Mouse (Mus musculus): Measurements from ENCODE around the gene Arsa. TPM values are rescaled to one million over a fixed set of nuclear protein-coding genes. Genes with fewer than 3 reads are reported as not detected.

The Arsa gene
- 20.7 and 22.3 TPM in 2 replicates for polyA plus RNA-seq (2014; fragmentation: Nextera tagmentation; extraction: Ambion mirVana)

DNA sequence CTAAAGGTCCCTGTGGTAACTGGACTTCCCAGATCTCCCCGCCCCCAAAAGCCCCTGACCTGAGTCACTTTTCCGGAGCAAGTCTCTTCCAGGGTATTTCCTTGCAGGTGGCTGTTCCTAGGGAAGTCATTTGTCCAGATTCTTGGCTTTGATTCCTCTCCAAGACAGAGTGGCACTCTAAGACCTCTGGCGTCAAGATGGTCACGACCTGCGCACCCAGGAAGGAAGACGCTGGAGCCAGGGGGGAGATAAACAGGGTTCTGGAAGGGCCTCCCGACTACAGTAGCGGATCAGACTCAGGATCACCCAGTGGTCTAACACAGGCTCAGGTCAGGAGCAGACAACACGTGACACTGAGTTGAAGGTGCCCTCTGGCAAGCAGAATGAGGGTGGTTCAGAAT, at the start of gene Arsa:
Gene Arsa, minus strand, starts transcription at position 335 of the 401 bp plus-strand sequence.
- H3K27me3 ChIP-seq (ENCODE audit: control insufficient read depth, insufficient read depth, low read length) = no peaks in the 10 kb centered on the region
- H3K4me1 ChIP-seq (replicated peaks; ENCODE audit: control insufficient read depth, insufficient read depth, low read length) = peaks cover 21% of the 10 kb centered on the region
- 34% methylated on average over 9 of the region's 9 CpGs for WGBS

DNA sequence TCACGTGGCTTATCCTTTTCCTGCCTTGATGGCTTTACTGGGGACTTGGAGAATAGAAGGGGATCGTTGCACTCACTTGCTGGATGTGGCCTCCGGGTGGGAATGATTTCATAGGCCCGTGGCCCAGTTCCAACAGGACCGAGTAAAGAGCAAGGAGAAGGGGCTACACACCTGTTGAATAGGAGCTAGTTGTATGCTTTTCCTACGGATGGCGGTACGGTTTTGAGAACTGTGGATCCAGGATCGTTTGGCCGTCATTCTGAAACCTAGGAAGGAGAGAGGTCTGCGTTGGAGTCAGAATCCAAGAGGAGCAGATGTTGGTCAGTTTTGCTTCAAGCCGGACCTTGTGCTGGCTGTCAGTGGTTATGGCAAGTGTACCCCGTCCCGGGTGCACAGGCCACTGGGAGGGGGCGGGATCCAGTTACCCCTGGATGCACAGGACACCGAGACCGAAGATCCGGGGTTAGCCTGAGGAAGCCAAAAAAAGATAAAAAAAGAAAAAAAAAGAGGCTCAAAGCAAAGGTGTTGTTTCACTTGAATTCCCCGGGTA, 49.6 kb upstream of the Arsa start:
- H3K4me3 ChIP-seq (replicated peaks; ENCODE audit: low read length) = no peak overlapping the region
- peaks cover 9% of the 10 kb centered on the region for H3K36me3 ChIP-seq (replicated peaks; ENCODE audit: control insufficient read depth, insufficient read depth)
- WGBS = 92% methylated on average over 19 of the region's 19 CpGs
- ATAC-seq (ENCODE audit: low FRiP score) (no peak), DNase-seq (ENCODE audit: low spot score) (no peak)
- H3K9me3 ChIP-seq (ENCODE audit: control insufficient read depth, low read length) = no peaks in the 10 kb centered on the region
- no peak overlapping the region for H3K9ac ChIP-seq
- H3K4me2 ChIP-seq (replicated peaks) = no peak overlapping the region
- peaks cover 21% of the 10 kb centered on the region for H3K27me3 ChIP-seq (ENCODE audit: control insufficient read depth, insufficient read depth, low read length)
- H3K27ac ChIP-seq = no peak overlapping the region
- peaks cover 10% of the 10 kb centered on the region for H3K4me1 ChIP-seq (replicated peaks; ENCODE audit: control insufficient read depth, insufficient read depth, low read length)

More for the DNA sequence above, at the start of gene Arsa:
- Histone ChIP-seq H3K36me3 (replicated peaks; ENCODE audit: control insufficient read depth, insufficient read depth) (no peaks in the 10 kb centered on the region), H3K9ac (peak within 1 kb of the TSS; percentile 61), H3K9me3 (ENCODE audit: control insufficient read depth, low read length) (no peaks in the 10 kb centered on the region), H3K4me2 (replicated peaks) (peak within 1 kb of the TSS; percentile 81), H3K4me3 (replicated peaks; ENCODE audit: low read length) (peak within 1 kb of the TSS; percentile 62), H3K27ac (peak within 1 kb of the TSS; percentile 83)
- no peak for ATAC-seq (ENCODE audit: low FRiP score)
- no peak for DNase-seq (ENCODE audit: low spot score)

DNA sequence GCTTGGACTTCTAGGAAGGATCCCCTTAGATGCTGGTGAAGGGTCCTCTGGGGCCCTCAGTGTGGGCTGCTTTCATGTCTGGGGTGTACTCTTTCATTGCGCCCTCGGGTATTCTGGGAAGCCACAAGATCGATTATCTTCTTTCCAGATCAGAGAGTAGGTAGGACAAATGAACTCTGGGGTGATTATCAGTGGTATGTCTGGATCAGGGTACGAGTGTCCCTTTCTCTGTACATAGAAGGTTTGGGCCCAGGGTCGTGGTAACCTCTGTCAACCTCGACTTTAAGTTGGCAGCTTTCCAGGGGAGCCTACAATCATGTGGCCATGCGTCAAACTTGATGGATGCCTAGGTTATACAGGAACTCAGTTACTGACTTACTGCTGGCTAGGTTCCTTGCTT, 48.7 kb upstream of the Arsa start:
- no peak overlapping the region for H3K4me2 ChIP-seq (replicated peaks)
- H3K9ac ChIP-seq = no peak overlapping the region
- H3K27me3 ChIP-seq (ENCODE audit: control insufficient read depth, insufficient read depth, low read length) = peaks cover 21% of the 10 kb centered on the region
- DNase-seq (ENCODE audit: low spot score) = no peak
- 80% methylated on average over 7 of the region's 7 CpGs for WGBS
- no peaks in the 10 kb centered on the region for H3K9me3 ChIP-seq (ENCODE audit: control insufficient read depth, low read length)
- ATAC-seq (ENCODE audit: low FRiP score) = no peak
- peaks cover 12% of the 10 kb centered on the region for H3K36me3 ChIP-seq (replicated peaks; ENCODE audit: control insufficient read depth, insufficient read depth)
- H3K27ac ChIP-seq = no peak overlapping the region
- peaks cover 10% of the 10 kb centered on the region; the same call in 1 of the 2 replicates for H3K4me1 ChIP-seq (replicated peaks; ENCODE audit: control insufficient read depth, insufficient read depth, low read length)
- H3K4me3 ChIP-seq (replicated peaks; ENCODE audit: low read length) = no peak overlapping the region

DNA sequence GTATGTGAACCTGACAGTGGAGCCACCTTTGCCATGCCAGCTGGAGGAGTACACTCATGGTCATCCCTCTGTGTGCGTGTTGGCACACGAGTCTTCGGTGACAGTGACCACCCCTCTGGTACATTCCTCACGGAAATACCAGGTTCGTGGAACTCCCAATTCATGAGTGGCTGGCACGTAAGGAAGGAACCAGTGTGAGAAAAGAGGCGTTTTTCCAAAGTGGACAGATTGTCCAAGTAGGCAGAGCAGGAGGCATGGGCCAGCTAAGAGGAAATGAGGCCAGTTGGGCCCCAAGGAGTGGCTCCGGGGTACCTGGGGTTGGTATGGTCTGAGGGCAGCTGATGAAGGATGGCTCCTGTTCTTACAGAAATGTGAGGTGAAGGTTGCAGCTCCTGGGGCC, 48.2 kb upstream of the Arsa start:
- H3K27me3 ChIP-seq (ENCODE audit: control insufficient read depth, insufficient read depth, low read length) = peaks cover 21% of the 10 kb centered on the region
- H3K9me3 ChIP-seq (ENCODE audit: control insufficient read depth, low read length) = no peaks in the 10 kb centered on the region
- H3K27ac ChIP-seq = no peak overlapping the region
- DNase-seq (ENCODE audit: low spot score) (no peak), ATAC-seq (ENCODE audit: low FRiP score) (no peak)
- H3K9ac ChIP-seq = no peak overlapping the region
- H3K36me3 ChIP-seq (replicated peaks; ENCODE audit: control insufficient read depth, insufficient read depth) = peaks cover 12% of the 10 kb centered on the region
- no peak overlapping the region for H3K4me3 ChIP-seq (replicated peaks; ENCODE audit: low read length)
- WGBS = 95% methylated on average over 8 of the region's 8 CpGs
- peaks cover 10% of the 10 kb centered on the region; the same call in 1 of the 2 replicates for H3K4me1 ChIP-seq (replicated peaks; ENCODE audit: control insufficient read depth, insufficient read depth, low read length)
- H3K4me2 ChIP-seq (replicated peaks) = no peak overlapping the region

DNA sequence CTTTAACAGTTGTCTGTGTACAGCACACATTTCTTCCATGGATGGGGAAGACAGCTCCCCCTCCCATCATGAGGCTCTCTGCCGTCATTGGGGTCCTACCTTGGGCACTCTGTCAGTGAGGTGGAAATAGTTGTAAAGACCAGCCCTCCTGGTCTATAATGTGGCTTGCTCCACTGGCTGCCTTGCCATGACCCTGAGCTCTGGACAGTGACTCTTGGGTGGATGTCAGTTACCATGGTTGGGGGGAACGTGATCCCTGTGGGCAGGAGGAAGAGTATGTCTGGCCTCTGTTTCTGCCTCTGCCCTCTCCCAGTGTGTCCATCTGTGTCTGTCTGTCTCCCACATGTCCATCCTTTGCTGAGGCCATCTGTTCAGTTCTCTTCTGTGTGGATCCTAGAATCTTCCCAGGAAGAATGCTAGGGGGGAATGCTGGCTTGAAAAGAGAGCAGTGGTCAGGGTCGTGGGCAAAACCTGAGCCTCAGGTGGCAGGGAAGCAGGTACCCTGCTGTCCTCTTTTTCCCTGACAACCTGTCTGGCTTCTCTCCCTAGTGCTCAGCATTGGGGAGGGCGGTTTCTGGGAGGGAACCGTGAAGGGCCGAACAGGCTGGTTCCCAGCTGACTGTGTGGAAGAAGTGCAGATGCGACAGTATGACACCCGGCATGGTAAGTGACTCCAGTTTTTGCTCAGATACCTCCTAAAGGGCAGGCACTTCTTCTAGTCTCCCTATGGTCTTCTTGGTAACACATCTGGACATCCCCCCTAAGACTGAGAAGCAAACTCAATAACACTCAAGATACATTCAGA, 47.6 kb upstream of the Arsa start:
- peak overlapping the region; percentile 71 for H3K4me3 ChIP-seq (replicated peaks; ENCODE audit: low read length)
- peak overlapping the region; percentile 68 for H3K9ac ChIP-seq
- H3K27ac ChIP-seq = no peak overlapping the region
- H3K4me1 ChIP-seq (replicated peaks; ENCODE audit: control insufficient read depth, insufficient read depth, low read length) = peaks cover 10% of the 10 kb centered on the region; the same call in 1 of the 2 replicates
- no peak for ATAC-seq (ENCODE audit: low FRiP score)
- DNase-seq (ENCODE audit: low spot score) = no peak
- H3K36me3 ChIP-seq (replicated peaks; ENCODE audit: control insufficient read depth, insufficient read depth) = peaks cover 12% of the 10 kb centered on the region
- H3K27me3 ChIP-seq (ENCODE audit: control insufficient read depth, insufficient read depth, low read length) = peaks cover 21% of the 10 kb centered on the region
- H3K9me3 ChIP-seq (ENCODE audit: control insufficient read depth, low read length) = no peaks in the 10 kb centered on the region
- 61% methylated on average over 8 of the region's 8 CpGs for WGBS
- H3K4me2 ChIP-seq (replicated peaks) = peak overlapping the region; percentile 98

GRCm38 (mm10) chr15:89524001-89524571, 46.9 kb upstream of the Arsa start:
- Histone ChIP-seq H3K27me3 (ENCODE audit: control insufficient read depth, insufficient read depth, low read length) (peaks cover 21% of the 10 kb centered on the region), H3K9ac (peak overlapping the region; percentile 68), H3K9me3 (ENCODE audit: control insufficient read depth, low read length) (no peaks in the 10 kb centered on the region), H3K36me3 (replicated peaks; ENCODE audit: control insufficient read depth, insufficient read depth) (peaks cover 12% of the 10 kb centered on the region), H3K4me3 (replicated peaks; ENCODE audit: low read length) (peak overlapping the region; percentile 71), H3K4me2 (replicated peaks) (peak overlapping the region; percentile 98), H3K27ac (no peak overlapping the region), H3K4me1 (replicated peaks; ENCODE audit: control insufficient read depth, insufficient read depth, low read length) (peaks cover 10% of the 10 kb centered on the region; the same call in 1 of the 2 replicates)
- ATAC-seq (ENCODE audit: low FRiP score) (peak; percentile 9; the same call in 1 of the 2 replicates), DNase-seq (ENCODE audit: low spot score) (no peak)
- WGBS = 2% methylated on average over 49 of the region's 52 CpGs

GRCm38 (mm10) chr15:89523283-89523832, 46.1 kb upstream of the Arsa start:
- 21% methylated on average over 11 of the region's 47 CpGs for WGBS
- no peak overlapping the region for H3K27ac ChIP-seq
- H3K4me2 ChIP-seq (replicated peaks) = peak overlapping the region; percentile 98
- no peak for DNase-seq (ENCODE audit: low spot score)
- peaks cover 12% of the 10 kb centered on the region for H3K36me3 ChIP-seq (replicated peaks; ENCODE audit: control insufficient read depth, insufficient read depth)
- H3K9ac ChIP-seq = peak overlapping the region; percentile 68
- peaks cover 21% of the 10 kb centered on the region for H3K27me3 ChIP-seq (ENCODE audit: control insufficient read depth, insufficient read depth, low read length)
- H3K4me1 ChIP-seq (replicated peaks; ENCODE audit: control insufficient read depth, insufficient read depth, low read length) = peaks cover 10% of the 10 kb centered on the region; the same call in 1 of the 2 replicates
- H3K4me3 ChIP-seq (replicated peaks; ENCODE audit: low read length) = peak overlapping the region; percentile 46
- ATAC-seq (ENCODE audit: low FRiP score) = peak; percentile 41; the same call in 1 of the 2 replicates
- no peaks in the 10 kb centered on the region for H3K9me3 ChIP-seq (ENCODE audit: control insufficient read depth, low read length)

- H3K27me3 ChIP-seq (ENCODE audit: control insufficient read depth, insufficient read depth, low read length) = peaks cover 21% of the 10 kb centered on the region
- DNase-seq (ENCODE audit: low spot score) (no peak), ATAC-seq (ENCODE audit: low FRiP score) (no peak)
- H3K36me3 ChIP-seq (replicated peaks; ENCODE audit: control insufficient read depth, insufficient read depth) = peaks cover 12% of the 10 kb centered on the region
- WGBS = 88% methylated on average over 10 of the region's 10 CpGs
- H3K4me1 ChIP-seq (replicated peaks; ENCODE audit: control insufficient read depth, insufficient read depth, low read length) = peaks cover 10% of the 10 kb centered on the region; the same call in 1 of the 2 replicates
- H3K4me3 ChIP-seq (replicated peaks; ENCODE audit: low read length) = peak overlapping the region; percentile 46; the same call in 1 of the 2 replicates
- H3K4me2 ChIP-seq (replicated peaks) = peak overlapping the region; percentile 98
- no peaks in the 10 kb centered on the region for H3K9me3 ChIP-seq (ENCODE audit: control insufficient read depth, low read length)
- no peak overlapping the region for H3K9ac ChIP-seq
- no peak overlapping the region for H3K27ac ChIP-seq
These were observed 45.5 kb upstream of the Arsa start for GRCm38 (mm10) chr15:89522566-89523282.
